Mouse (Mus musculus) lung, embryonic 14.5 days (tissue): ENCODE measurements around the gene Gm49405. TPM values are rescaled to one million over a fixed set of nuclear protein-coding genes. Genes with fewer than 3 reads are reported as not detected.
"Not testable (repeated sequence)": the region's sequence is repeated elsewhere in the genome, so short reads cannot be mapped to it uniquely, and the experiment has no call there.

Experiments
- ATAC-seq: fragments of 200-750 bp; cut with Nextera tagmentation; 2 replicates; pipeline ENCODE4 v1.8.0; 2017; ENCODE audit warnings: mild to moderate bottlenecking, moderate TSS enrichment, moderate library complexity; ENCODE audit not compliant: insufficient read depth
- DNase-seq: peaks from one replicate; pipeline ENCODE4 v3.0.0-alpha.2; 2015
- H3K27ac ChIP-seq: fragments of 300-500 bp; sonication (generic); 2 replicates; pipeline ENCODE4 v1.5.1; 2014; ENCODE audit warnings: low read depth, mild to moderate bottlenecking, moderate library complexity
- H3K27me3 ChIP-seq: fragments of 300-500 bp; sonication (generic); 2 replicates; pipeline ENCODE4 v1.6.1; 2014; ENCODE audit warnings: low read length, control low read depth; ENCODE audit not compliant: insufficient read depth
- H3K36me3 ChIP-seq: fragments of 300-500 bp; sonication (generic); 2 replicates; pipeline ENCODE4 v1.6.1; 2014; ENCODE audit warnings: control low read depth; ENCODE audit not compliant: insufficient read depth
- H3K4me1 ChIP-seq: fragments of 300-500 bp; sonication (generic); 2 replicates; pipeline ENCODE4 v1.6.1; 2014; ENCODE audit warnings: antibody characterized with exemption, control low read depth; ENCODE audit not compliant: insufficient read depth
- H3K4me2 ChIP-seq: fragments of 300-500 bp; sonication (generic); 2 replicates; pipeline ENCODE4 v1.6.1; 2014; ENCODE audit warnings: mild to moderate bottlenecking
- H3K4me3 ChIP-seq: fragments of 300-500 bp; sonication (generic); 2 replicates; pipeline ENCODE4 v1.5.1; 2014; ENCODE audit warnings: low read depth, low read length
- H3K9ac ChIP-seq: fragments of 300-500 bp; sonication (generic); 2 replicates; pipeline ENCODE4 v1.6.1; 2014
- H3K9me3 ChIP-seq: fragments of 300-500 bp; sonication (generic); 2 replicates; pipeline ENCODE4 v1.6.1; 2016; ENCODE audit warnings: low read depth, low read length, control low read depth
- CTCF ChIP-seq: IDR thresholded peaks from 2 replicates; pipeline ENCODE4 v1.5.1; 2016; ENCODE audit warnings: antibody characterized with exemption, low read depth
- WGBS: fragments of 180-500 bp; shearing (Covaris S2); extraction: QIAGEN DNeasy Blood & Tissue Kit; methylation state at CpG from one replicate; pipeline ENCODE4 v1.1.7; 2014; 5-methylcytosine and 5-hydroxymethylcytosine counted together
- polyA plus RNA-seq: library from polyadenylated mRNA; unstranded; fragments of >200 nt; fragmentation: Nextera tagmentation; extraction: Ambion mirVana; gene quantifications from 2 replicates; pipeline ENCODE4 v1.2.1, GENCODE M21; 2014

The Gm49405 gene
- polyA plus RNA-seq, 1 experiment from 2014 or later = 2.3 TPM

DNA sequence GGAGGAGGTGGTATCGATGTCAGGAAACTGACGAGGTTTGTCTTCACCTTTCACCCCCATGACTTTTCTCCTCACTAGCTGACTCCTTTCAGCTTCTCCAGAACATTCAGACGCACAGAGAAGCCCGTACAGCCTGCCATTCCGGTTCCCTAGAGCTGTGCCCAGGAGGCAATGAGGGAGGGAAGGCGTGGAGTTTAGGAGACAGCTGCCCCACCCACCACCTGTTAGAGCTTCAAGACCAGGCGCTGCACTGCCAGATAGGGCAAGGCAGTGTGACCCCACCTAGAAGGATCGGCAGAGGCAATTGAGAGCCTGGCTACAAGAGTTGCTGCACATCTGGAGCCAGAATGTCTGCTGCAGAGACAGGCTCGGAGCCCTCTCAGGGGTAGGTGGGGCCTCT lies 28.2 kb upstream of the Gm49405 start, which contains the start of gene Aldh3b2:
Aldh3b2 (plus strand) TSS at position 100 of the 400 bp plus-strand sequence.
- ATAC-seq = no peak
- no peak within 1 kb of the TSS for H3K27ac ChIP-seq
- H3K4me2 ChIP-seq = no peak within 1 kb of the TSS
- no peak within 1 kb of the TSS for H3K9ac ChIP-seq
- WGBS = 24% methylated on average over 9 of the region's 9 CpGs
- H3K4me1 ChIP-seq = no peaks in the 10 kb centered on the region
- peak; percentile 38 for DNase-seq
- no peaks in the 10 kb centered on the region for H3K36me3 ChIP-seq
- H3K4me3 ChIP-seq = no peak within 1 kb of the TSS
- H3K27me3 ChIP-seq = no peaks in the 10 kb centered on the region
- no peaks in the 10 kb centered on the region for H3K9me3 ChIP-seq
- no peak for TF ChIP-seq CTCF

DNA sequence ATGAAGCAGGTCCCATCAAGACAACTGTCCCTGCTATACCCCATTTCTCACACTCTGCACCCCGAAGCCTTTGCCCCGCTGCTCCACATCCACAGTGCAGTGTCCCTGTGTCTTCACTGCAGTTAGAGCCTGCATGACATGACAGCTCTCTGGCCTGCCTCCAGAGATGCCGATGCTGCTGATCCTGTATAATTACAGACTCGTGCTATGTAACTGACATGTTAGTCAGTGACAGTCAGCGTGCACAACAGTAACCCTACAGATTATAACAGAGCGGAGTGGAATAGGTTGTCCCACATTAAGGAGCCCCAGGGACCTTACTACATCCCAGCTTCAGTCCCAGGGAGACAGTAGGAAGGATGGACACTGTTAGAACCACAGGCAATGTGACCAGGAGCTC lies 25.8 kb upstream of the Gm49405 start:
- H3K9me3 ChIP-seq, H3K27ac ChIP-seq, H3K27me3 ChIP-seq, H3K36me3 ChIP-seq, H3K4me3 ChIP-seq, H3K9ac ChIP-seq, H3K4me1 ChIP-seq, H3K4me2 ChIP-seq, ATAC-seq, DNase-seq: not testable (repeated sequence)
- 57% methylated on average over 6 of the region's 6 CpGs for WGBS

DNA sequence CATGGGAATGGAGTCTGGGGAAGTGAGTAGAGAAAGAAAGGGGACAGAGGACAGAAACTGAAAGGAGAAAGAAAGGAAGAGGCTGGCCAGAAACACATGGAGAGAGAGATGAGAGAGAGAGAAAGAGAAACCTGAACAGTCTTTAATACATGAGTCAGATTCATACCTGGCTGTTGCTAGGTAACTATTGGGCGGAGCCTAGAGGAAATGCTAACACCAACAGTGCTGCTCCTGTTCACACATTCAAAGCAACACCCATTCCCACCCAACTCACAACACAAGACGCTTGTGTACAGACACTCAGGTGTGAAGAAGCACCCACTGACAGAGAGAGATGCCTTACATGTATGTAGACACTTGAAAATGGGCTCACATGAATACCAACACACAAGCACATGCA lies 24.6 kb upstream of the Gm49405 start:
- TF ChIP-seq CTCF = no peak
- Histone ChIP-seq H3K4me2 (no peak overlapping the region), H3K4me1 (no peaks in the 10 kb centered on the region), H3K4me3 (no peak overlapping the region), H3K9me3 (no peaks in the 10 kb centered on the region), H3K27ac (no peak overlapping the region), H3K9ac (no peak overlapping the region), H3K36me3 (no peaks in the 10 kb centered on the region), H3K27me3 (no peaks in the 10 kb centered on the region)
- ATAC-seq = no peak
- DNase-seq = no peak
- WGBS = 48% methylated on average over 2 of the region's 2 CpGs

DNA sequence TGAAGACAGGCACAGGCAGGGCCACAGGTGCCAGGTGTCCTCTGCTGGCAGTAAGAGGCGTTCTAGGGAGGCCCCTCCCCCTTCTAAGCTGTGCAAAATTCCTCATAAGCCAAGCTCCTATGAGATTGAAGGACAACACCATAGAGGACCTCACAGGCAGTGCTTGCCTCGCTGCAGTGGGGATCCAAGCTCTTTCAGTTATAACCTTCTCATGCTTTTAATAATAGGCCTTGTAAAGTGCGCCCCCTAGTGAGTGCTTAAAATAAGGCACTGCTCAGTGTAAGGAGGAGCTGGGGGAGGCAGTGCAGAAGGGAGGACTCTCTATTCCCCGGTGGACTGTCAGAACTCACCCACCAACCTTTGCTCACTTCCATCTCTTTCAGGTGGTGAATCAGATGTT lies 20.1 kb upstream of the Gm49405 start:
- peak; percentile 95 for DNase-seq
- Histone ChIP-seq H3K9ac (no peak overlapping the region), H3K4me3 (no peak overlapping the region), H3K9me3 (no peaks in the 10 kb centered on the region), H3K27me3 (no peaks in the 10 kb centered on the region), H3K27ac (no peak overlapping the region), H3K4me2 (no peak overlapping the region), H3K4me1 (no peaks in the 10 kb centered on the region), H3K36me3 (no peaks in the 10 kb centered on the region)
- ATAC-seq = peak; percentile 82
- 7% methylated on average over 4 of the region's 4 CpGs for WGBS
- peak; percentile 93 for TF ChIP-seq CTCF

DNA sequence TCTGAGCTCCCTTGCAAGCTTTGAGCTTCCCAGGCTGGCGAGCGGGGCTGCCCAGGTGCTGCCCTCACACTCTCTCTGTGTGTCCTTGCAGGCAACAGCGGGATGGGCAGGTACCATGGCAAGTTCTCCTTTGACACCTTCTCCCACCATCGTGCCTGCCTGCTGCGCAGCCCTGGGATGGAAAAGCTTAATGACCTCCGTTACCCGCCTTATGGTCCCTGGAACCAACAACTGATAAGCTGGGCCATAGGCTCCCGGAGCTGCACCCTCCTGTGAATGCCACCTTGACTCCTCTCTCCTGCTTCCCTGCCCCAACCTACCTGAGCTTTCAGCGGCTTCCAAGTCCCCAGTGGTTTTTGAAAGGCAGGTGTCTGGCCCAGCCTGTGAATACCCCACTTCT lies 19.5 kb upstream of the Gm49405 start:
- 67% methylated on average over 9 of the region's 9 CpGs for WGBS
- H3K4me1 ChIP-seq = 0 out of 2 replicates have a peak, but pooled peaks cover 2% of the 10 kb centered on the region
- H3K9me3 ChIP-seq = no peaks in the 10 kb centered on the region
- H3K9ac ChIP-seq = no peak overlapping the region
- no peak overlapping the region for H3K4me2 ChIP-seq
- no peak overlapping the region for H3K4me3 ChIP-seq
- DNase-seq (no peak), ATAC-seq (no peak)
- no peak for TF ChIP-seq CTCF
- no peaks in the 10 kb centered on the region for H3K27me3 ChIP-seq
- H3K36me3 ChIP-seq = no peaks in the 10 kb centered on the region
- no peak overlapping the region for H3K27ac ChIP-seq

DNA sequence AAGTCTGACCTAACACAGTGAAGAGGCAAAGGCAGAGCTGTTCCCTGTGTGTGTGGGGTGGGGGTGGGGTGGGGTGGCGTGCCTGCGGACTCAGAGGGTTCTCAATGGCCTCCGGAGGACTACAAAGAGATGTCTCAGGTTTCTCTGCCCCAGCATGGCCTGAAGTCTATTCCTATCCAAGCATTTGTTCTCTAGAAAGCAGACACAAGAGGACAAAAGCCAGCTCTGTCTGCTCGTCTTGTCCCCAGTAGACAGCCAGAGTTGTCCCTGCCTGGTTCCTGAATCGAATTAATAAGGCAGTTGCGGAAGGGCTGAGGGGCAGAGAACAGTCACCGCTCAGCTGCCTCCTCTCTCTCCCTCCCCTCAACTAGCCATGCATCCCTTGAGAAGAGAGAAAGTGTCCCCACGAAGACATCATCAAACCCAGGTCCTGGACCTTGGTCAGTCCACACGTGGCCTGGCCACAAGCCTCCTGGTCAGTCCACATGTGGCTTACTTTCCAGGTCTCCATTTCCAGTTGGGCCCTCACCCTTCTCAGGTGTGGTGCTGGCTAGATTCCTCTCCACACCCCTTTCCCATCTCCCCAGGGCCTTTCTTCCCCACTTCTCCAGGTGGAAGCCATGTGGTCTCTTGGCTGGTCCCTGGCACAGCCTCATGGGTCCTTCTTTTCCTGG lies 16.8 kb upstream of the Gm49405 start:
- 50% methylated on average over 9 of the region's 9 CpGs for WGBS
- Histone ChIP-seq H3K4me3 (no peak overlapping the region), H3K9me3 (no peaks in the 10 kb centered on the region), H3K4me2 (no peak overlapping the region), H3K4me1 (0 out of 2 replicates have a peak, but pooled peaks cover 7% of the 10 kb centered on the region), H3K27ac (no peak overlapping the region), H3K9ac (no peak overlapping the region), H3K27me3 (no peaks in the 10 kb centered on the region), H3K36me3 (no peaks in the 10 kb centered on the region)
- DNase-seq (no peak), ATAC-seq (no peak)
- TF ChIP-seq CTCF = no peak

DNA sequence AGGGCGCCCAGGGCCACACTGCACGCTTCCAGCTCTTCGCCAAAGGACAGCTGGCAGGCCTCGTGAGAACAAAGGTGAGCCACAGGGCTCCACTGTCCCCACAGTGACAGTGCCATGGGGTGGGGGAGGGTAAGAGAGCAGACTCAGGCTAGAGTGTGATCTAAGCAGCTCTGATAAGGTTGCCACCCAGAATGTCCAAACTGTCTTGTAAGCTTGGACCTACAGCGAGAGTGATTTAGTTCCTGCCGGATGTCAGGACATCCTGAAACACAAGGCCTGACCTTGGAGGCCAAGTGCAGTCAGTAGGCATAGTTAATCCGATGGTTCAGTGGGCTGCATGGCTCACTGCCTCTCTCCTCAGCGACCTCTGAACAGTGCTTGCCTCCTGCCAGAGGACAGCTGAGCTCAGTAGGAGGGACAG lies 15.2 kb upstream of the Gm49405 start:
- peak overlapping the region; percentile 74 for H3K27ac ChIP-seq
- DNase-seq = peak; percentile 62
- H3K4me3 ChIP-seq = no peak overlapping the region
- H3K4me1 ChIP-seq = 0 out of 2 replicates have a peak, but pooled peaks cover 7% of the 10 kb centered on the region
- H3K9me3 ChIP-seq = no peaks in the 10 kb centered on the region
- H3K36me3 ChIP-seq = no peaks in the 10 kb centered on the region
- H3K4me2 ChIP-seq = peak overlapping the region; percentile 23; the same call in 1 of the 2 replicates
- ATAC-seq = peak; percentile 46; the same call in 1 of the 2 replicates
- no peak overlapping the region for H3K9ac ChIP-seq
- no peaks in the 10 kb centered on the region for H3K27me3 ChIP-seq
- 21% methylated on average over 8 of the region's 8 CpGs for WGBS
- no peak for TF ChIP-seq CTCF
